Mouse (Mus musculus): ENCODE results near the gene Zfp366.

DNA sequence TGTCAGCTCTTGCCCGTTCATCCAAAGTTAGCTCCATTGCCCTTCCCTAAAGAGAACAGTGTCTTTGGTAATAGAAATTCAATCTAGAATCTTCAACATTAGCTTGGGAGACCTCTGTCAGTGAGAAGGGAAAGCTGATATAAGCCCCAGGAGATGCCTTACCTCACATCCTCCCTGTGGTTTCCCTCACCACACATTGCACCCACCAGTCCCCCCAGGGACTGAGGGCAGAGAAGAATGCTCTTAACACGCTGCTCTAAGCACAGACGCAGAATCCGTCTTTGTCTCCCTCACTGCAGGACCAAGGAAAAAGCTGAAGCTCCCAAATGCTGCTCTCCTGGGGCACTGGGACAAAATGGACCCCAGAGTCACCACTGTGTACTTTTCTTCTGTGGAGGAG, 58.3 kb downstream of the Zfp366 start:
- no peak for TF ChIP-seq HCFC1 (IDR thresholded peaks at IDR 0.05; ENCODE audit: low read depth, low read length)
- TF ChIP-seq POLR2A (IDR thresholded peaks at IDR 0.05; ENCODE audit: low read depth, low read length), result no peak
- TF ChIP-seq EP300 (IDR thresholded peaks at IDR 0.05; ENCODE audit: low read length), result peak; percentile 56
- TF ChIP-seq ETS1 (conservative IDR thresholded peaks at IDR 0.05; ENCODE audit: low read depth, low read length), result peak; percentile 49; the same call in 1 of the 2 replicates
- no peak for TF ChIP-seq CTCF (conservative IDR thresholded peaks at IDR 0.05 in 1 of 2, IDR thresholded peaks at IDR 0.05 in 1 of 2; ENCODE audit: low read depth in 2 of 2, low read length in 2 of 2)
- TF ChIP-seq MXI1 (IDR thresholded peaks at IDR 0.05; ENCODE audit: low read depth, low read length), result no peak
- no peak for TF ChIP-seq SIN3A (IDR thresholded peaks at IDR 0.05; ENCODE audit: low read length)
- peak; percentile 67; the same call in 1 of the 2 replicates for TF ChIP-seq RCOR1 (conservative IDR thresholded peaks at IDR 0.05; ENCODE audit: low read depth, low read length)
- 0 out of 2 replicates have a peak, but pooled peaks have one; percentile 32 for TF ChIP-seq JUND (conservative IDR thresholded peaks at IDR 0.05; ENCODE audit: low read depth, low read length)
- no peak for TF ChIP-seq ZMIZ1 (IDR thresholded peaks at IDR 0.05; ENCODE audit: low read depth, low read length)
